Mouse (Mus musculus) neural tube, embryonic 15.5 days (tissue): ENCODE data around the gene Fmnl3. TPM values are rescaled to one million over a fixed set of nuclear protein-coding genes. Genes with fewer than 3 reads are reported as not detected.

ENCODE experiments used
- ATAC-seq: fragments of 200-750 bp; cut with Nextera tagmentation; 2 replicates; pipeline ENCODE4 v1.8.0; 2017; ENCODE audit warnings: mild to moderate bottlenecking, moderate TSS enrichment, moderate library complexity; ENCODE audit not compliant: low FRiP score
- H3K27ac ChIP-seq: fragments of 300-500 bp; sonication (generic); replicated peaks from 2 replicates; pipeline ENCODE4 v1.5.1; 2015; ENCODE audit warnings: mild to moderate bottlenecking, inconsistent platforms
- H3K27me3 ChIP-seq: fragments of 300-500 bp; sonication (generic); replicated peaks from 2 replicates; pipeline ENCODE4 v1.6.1; 2015; ENCODE audit warnings: inconsistent platforms
- H3K36me3 ChIP-seq: fragments of 300-500 bp; sonication (generic); 2 replicates; pipeline ENCODE4 v1.6.1; 2015; ENCODE audit warnings: inconsistent platforms
- H3K4me1 ChIP-seq: fragments of 300-500 bp; sonication (generic); 2 replicates; pipeline ENCODE4 v1.6.1; 2015; ENCODE audit warnings: inconsistent platforms
- H3K4me2 ChIP-seq: fragments of 300-500 bp; sonication (generic); 2 replicates; pipeline ENCODE4 v1.6.1; 2015; ENCODE audit warnings: inconsistent platforms, mild to moderate bottlenecking, moderate library complexity
- H3K4me3 ChIP-seq: fragments of 300-500 bp; sonication (generic); replicated peaks from 2 replicates; pipeline ENCODE4 v1.5.1; 2015; ENCODE audit warnings: mild to moderate bottlenecking, inconsistent platforms
- H3K9ac ChIP-seq: fragments of 300-500 bp; sonication (generic); replicated peaks from 2 replicates; pipeline ENCODE4 v1.6.1; 2015; ENCODE audit warnings: mild to moderate bottlenecking, inconsistent platforms
- H3K9me3 ChIP-seq: fragments of 300-500 bp; sonication (generic); replicated peaks from 2 replicates; pipeline ENCODE4 v1.6.1; 2016; ENCODE audit warnings: inconsistent platforms
- WGBS: fragments of 180-500 bp; shearing (Covaris S2); methylation state at CpG from one replicate; pipeline ENCODE4 v1.1.7; 2015; ENCODE audit warnings: mixed read lengths; 5-methylcytosine and 5-hydroxymethylcytosine counted together
- polyA plus RNA-seq: library from polyadenylated mRNA; unstranded; fragments of >200 nt; fragmentation: Nextera tagmentation; extraction: Ambion mirVana; gene quantifications from 2 replicates; pipeline ENCODE4 v1.2.1, GENCODE M21; 2015

Fmnl3 gene
- polyA plus RNA-seq, 1 experiment from 2014 or later: 7.9 TPM

- Histone ChIP-seq H3K4me2 (no peak overlapping the region), H3K36me3 (no peaks in the 10 kb centered on the region), H3K27me3 (no peaks in the 10 kb centered on the region), H3K9me3 (no peaks in the 10 kb centered on the region), H3K4me1 (peaks cover 42% of the 10 kb centered on the region), H3K9ac (no peak overlapping the region), H3K4me3 (no peak overlapping the region), H3K27ac (no peak overlapping the region)
- 52% methylated on average over 6 of the region's 6 CpGs for WGBS
- no peak for ATAC-seq
These were observed 30.6 kb downstream of the Fmnl3 start for GRCm38 (mm10) chr15:99339669-99340068.

GRCm38 (mm10) chr15:99338916-99339315 lies 31.4 kb downstream of the Fmnl3 start:
- no peaks in the 10 kb centered on the region for H3K27me3 ChIP-seq
- peaks cover 40% of the 10 kb centered on the region for H3K4me1 ChIP-seq
- no peak overlapping the region for H3K27ac ChIP-seq
- H3K9me3 ChIP-seq: no peaks in the 10 kb centered on the region
- H3K9ac ChIP-seq: no peak overlapping the region
- H3K36me3 ChIP-seq: no peaks in the 10 kb centered on the region
- no peak for ATAC-seq
- H3K4me2 ChIP-seq: no peak overlapping the region
- H3K4me3 ChIP-seq: no peak overlapping the region
- whole genome bisulfite sequencing: 77% methylated on average over 2 of the region's 2 CpGs

- ATAC-seq: no peak
- WGBS: 80% methylated on average over 8 of the region's 8 CpGs
These were observed 34.4 kb downstream of the Fmnl3 start for GRCm38 (mm10) chr15:99335801-99336320.

GRCm38 (mm10) chr15:99334500-99334899 lies 35.8 kb downstream of the Fmnl3 start:
- no peaks in the 10 kb centered on the region for H3K36me3 ChIP-seq
- H3K9me3 ChIP-seq: no peaks in the 10 kb centered on the region
- H3K4me1 ChIP-seq: peaks cover 38% of the 10 kb centered on the region
- no peaks in the 10 kb centered on the region for H3K27me3 ChIP-seq
- H3K4me3 ChIP-seq: no peak overlapping the region
- H3K9ac ChIP-seq: no peak overlapping the region
- no peak for ATAC-seq
- 74% methylated on average over 6 of the region's 6 CpGs for WGBS
- no peak overlapping the region for H3K4me2 ChIP-seq
- H3K27ac ChIP-seq: peak overlapping the region; percentile 72

More at GRCm38 (mm10) chr15:99335801-99336320, 34.4 kb downstream of the Fmnl3 start:
- H3K9ac ChIP-seq: no peak overlapping the region
- H3K4me1 ChIP-seq: peaks cover 46% of the 10 kb centered on the region
- H3K36me3 ChIP-seq: no peaks in the 10 kb centered on the region
- H3K4me2 ChIP-seq: no peak overlapping the region
- H3K27me3 ChIP-seq: no peaks in the 10 kb centered on the region
- no peak overlapping the region for H3K4me3 ChIP-seq
- H3K27ac ChIP-seq: no peak overlapping the region
- H3K9me3 ChIP-seq: no peaks in the 10 kb centered on the region

- Histone ChIP-seq H3K27me3 (no peaks in the 10 kb centered on the region), H3K9ac (no peak overlapping the region), H3K4me1 (peaks cover 37% of the 10 kb centered on the region), H3K4me2 (no peak overlapping the region), H3K4me3 (no peak overlapping the region), H3K9me3 (no peaks in the 10 kb centered on the region), H3K36me3 (no peaks in the 10 kb centered on the region), H3K27ac (peak overlapping the region; percentile 72)
- ATAC-seq: no peak
- WGBS: 79% methylated on average over 3 of the region's 3 CpGs
These were observed 36.6 kb downstream of the Fmnl3 start for GRCm38 (mm10) chr15:99333676-99334065.

GRCm38 (mm10) chr15:99332921-99333675 lies 37.2 kb downstream of the Fmnl3 start:
- 63% methylated on average over 9 of the region's 9 CpGs for WGBS
- H3K4me1 ChIP-seq: peaks cover 37% of the 10 kb centered on the region
- no peaks in the 10 kb centered on the region for H3K9me3 ChIP-seq
- no peak overlapping the region for H3K9ac ChIP-seq
- peak overlapping the region; percentile 72 for H3K27ac ChIP-seq
- ATAC-seq: no peak
- H3K27me3 ChIP-seq: no peaks in the 10 kb centered on the region
- H3K36me3 ChIP-seq: peaks cover 4% of the 10 kb centered on the region
- H3K4me3 ChIP-seq: no peak overlapping the region
- H3K4me2 ChIP-seq: no peak overlapping the region

- Histone ChIP-seq H3K9ac (no peak overlapping the region), H3K27me3 (no peaks in the 10 kb centered on the region), H3K4me1 (peaks cover 37% of the 10 kb centered on the region), H3K4me3 (no peak overlapping the region), H3K9me3 (no peaks in the 10 kb centered on the region), H3K4me2 (no peak overlapping the region), H3K27ac (peak overlapping the region; percentile 72; the same call in 1 of the 2 replicates), H3K36me3 (peaks cover 13% of the 10 kb centered on the region)
- ATAC-seq: no peak
These were observed 38.2 kb downstream of the Fmnl3 start for GRCm38 (mm10) chr15:99332111-99332510.

- ATAC-seq: no peak
- H3K36me3 ChIP-seq: peaks cover 15% of the 10 kb centered on the region
These were observed 38.9 kb downstream of the Fmnl3 start for GRCm38 (mm10) chr15:99331341-99331740.

GRCm38 (mm10) chr15:99330324-99330723 lies 40.0 kb downstream of the Fmnl3 start:
- peaks cover 32% of the 10 kb centered on the region for H3K4me1 ChIP-seq
- no peaks in the 10 kb centered on the region for H3K9me3 ChIP-seq
- ATAC-seq: no peak
- H3K4me2 ChIP-seq: no peak overlapping the region
- H3K9ac ChIP-seq: no peak overlapping the region
- peaks cover 15% of the 10 kb centered on the region for H3K36me3 ChIP-seq
- H3K4me3 ChIP-seq: no peak overlapping the region
- 81% methylated on average over 2 of the region's 2 CpGs for WGBS
- H3K27ac ChIP-seq: no peak overlapping the region
- H3K27me3 ChIP-seq: no peaks in the 10 kb centered on the region

More at GRCm38 (mm10) chr15:99331341-99331740, 38.9 kb downstream of the Fmnl3 start:
- Histone ChIP-seq H3K27ac (no peak overlapping the region; the same call in 1 of the 2 replicates), H3K4me1 (peaks cover 37% of the 10 kb centered on the region), H3K9ac (no peak overlapping the region), H3K4me2 (no peak overlapping the region), H3K27me3 (no peaks in the 10 kb centered on the region), H3K9me3 (no peaks in the 10 kb centered on the region), H3K4me3 (no peak overlapping the region)
- 80% methylated on average over 5 of the region's 5 CpGs for WGBS

GRCm38 (mm10) chr15:99328011-99328410 lies 42.3 kb downstream of the Fmnl3 start:
- Histone ChIP-seq H3K4me3 (no peak overlapping the region), H3K27ac (no peak overlapping the region), H3K9me3 (no peaks in the 10 kb centered on the region), H3K36me3 (peaks cover 27% of the 10 kb centered on the region), H3K9ac (no peak overlapping the region), H3K27me3 (no peaks in the 10 kb centered on the region), H3K4me1 (peaks cover 14% of the 10 kb centered on the region), H3K4me2 (no peak overlapping the region)
- ATAC-seq: no peak
- 97% methylated on average over 5 of the region's 5 CpGs for WGBS

GRCm38 (mm10) chr15:99326959-99327358 lies 43.3 kb downstream of the Fmnl3 start:
- ATAC-seq: no peak
- no peak overlapping the region for H3K9ac ChIP-seq
- H3K36me3 ChIP-seq: peaks cover 31% of the 10 kb centered on the region
- H3K4me1 ChIP-seq: peaks cover 3% of the 10 kb centered on the region; the same call in 1 of the 2 replicates
- no peaks in the 10 kb centered on the region for H3K9me3 ChIP-seq
- H3K4me3 ChIP-seq: no peak overlapping the region
- H3K27ac ChIP-seq: no peak overlapping the region
- no peak overlapping the region for H3K4me2 ChIP-seq
- no peaks in the 10 kb centered on the region for H3K27me3 ChIP-seq
- 87% methylated on average over 1 of the region's 1 CpGs for WGBS

GRCm38 (mm10) chr15:99326407-99326806 lies 43.9 kb downstream of the Fmnl3 start:
- H3K36me3 ChIP-seq: peaks cover 37% of the 10 kb centered on the region

More at GRCm38 (mm10) chr15:99326407-99326806, 43.9 kb downstream of the Fmnl3 start:
- 60% methylated on average over 2 of the region's 2 CpGs for WGBS
- Histone ChIP-seq H3K4me2 (no peak overlapping the region), H3K4me3 (no peak overlapping the region), H3K27ac (peak overlapping the region; percentile 2; the same call in 1 of the 2 replicates), H3K9ac (no peak overlapping the region), H3K4me1 (no peaks in the 10 kb centered on the region), H3K9me3 (no peaks in the 10 kb centered on the region), H3K27me3 (no peaks in the 10 kb centered on the region)
- no peak for ATAC-seq
